Mouse (Mus musculus): ENCODE results near the gene Slc22a2. TPM values are rescaled to one million over a fixed set of nuclear protein-coding genes. Genes with fewer than 3 reads are reported as not detected.

Gene Slc22a2
- polyA plus RNA-seq, 1 experiment, result not detected

DNA sequence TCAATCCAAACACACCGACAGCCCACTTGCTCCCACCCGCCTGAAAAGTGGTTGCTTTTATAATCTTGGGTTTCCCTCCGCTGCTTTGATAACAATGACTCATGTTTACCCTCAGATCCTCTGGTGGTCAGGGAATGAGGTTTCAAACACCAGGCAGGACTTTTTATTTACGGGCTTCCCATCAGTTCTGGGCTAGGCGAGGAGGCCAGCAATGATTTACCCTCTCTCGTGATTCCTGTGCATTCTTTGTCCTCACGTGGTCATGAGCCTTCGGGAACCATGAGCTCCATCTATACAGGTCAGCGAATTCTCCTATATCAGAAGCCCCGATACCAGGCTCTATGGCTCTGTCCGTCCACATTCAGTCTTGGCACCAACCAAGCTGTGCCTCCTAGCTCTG lies 3.0 kb downstream of the Slc22a2 start:
- Histone ChIP-seq H3K4me3 (ENCODE audit: insufficient read depth, low read length) (no peak overlapping the region), H3K4me1 (ENCODE audit: control insufficient read depth, insufficient read depth, low read length) (no peaks in the 10 kb centered on the region), H3K27ac (ENCODE audit: insufficient read depth, low read depth, low read length) (no peak overlapping the region)
- TF ChIP-seq CTCF (IDR thresholded peaks at IDR 0.05; ENCODE audit: low read depth, low read length) (no peak), POLR2A (IDR thresholded peaks at IDR 0.05; ENCODE audit: borderline replicate concordance, low read depth, low read length) (no peak)

DNA sequence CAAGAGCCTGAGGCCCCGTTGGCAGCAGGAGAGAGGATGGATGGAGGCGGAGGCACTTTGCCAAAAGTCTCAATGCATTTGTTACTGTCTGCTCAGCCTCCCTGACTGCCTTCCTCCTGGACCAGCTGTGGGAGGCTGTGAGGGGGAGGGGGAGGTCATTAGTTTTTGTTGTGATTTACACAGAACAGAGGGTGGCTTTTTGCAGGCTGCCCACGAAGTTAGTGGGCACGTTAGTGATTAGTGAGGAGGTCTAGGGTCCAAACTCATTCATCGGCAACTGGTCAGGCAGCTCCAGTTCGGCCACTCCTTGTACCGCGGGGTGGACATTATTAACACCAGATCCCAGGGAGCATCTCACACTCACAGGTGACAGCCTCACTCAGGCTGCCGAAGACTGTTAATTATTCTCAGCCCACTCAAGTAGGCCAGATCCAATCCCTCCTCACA lies 4.9 kb downstream of the Slc22a2 start:
- H3K4me3 ChIP-seq (ENCODE audit: insufficient read depth, low read length), result no peak overlapping the region
- no peak for TF ChIP-seq CTCF (IDR thresholded peaks at IDR 0.05; ENCODE audit: low read depth, low read length)
- TF ChIP-seq POLR2A (IDR thresholded peaks at IDR 0.05; ENCODE audit: borderline replicate concordance, low read depth, low read length), result no peak
- H3K4me1 ChIP-seq (ENCODE audit: control insufficient read depth, insufficient read depth, low read length), result no peaks in the 10 kb centered on the region
- H3K27ac ChIP-seq (ENCODE audit: insufficient read depth, low read depth, low read length), result no peak overlapping the region

DNA sequence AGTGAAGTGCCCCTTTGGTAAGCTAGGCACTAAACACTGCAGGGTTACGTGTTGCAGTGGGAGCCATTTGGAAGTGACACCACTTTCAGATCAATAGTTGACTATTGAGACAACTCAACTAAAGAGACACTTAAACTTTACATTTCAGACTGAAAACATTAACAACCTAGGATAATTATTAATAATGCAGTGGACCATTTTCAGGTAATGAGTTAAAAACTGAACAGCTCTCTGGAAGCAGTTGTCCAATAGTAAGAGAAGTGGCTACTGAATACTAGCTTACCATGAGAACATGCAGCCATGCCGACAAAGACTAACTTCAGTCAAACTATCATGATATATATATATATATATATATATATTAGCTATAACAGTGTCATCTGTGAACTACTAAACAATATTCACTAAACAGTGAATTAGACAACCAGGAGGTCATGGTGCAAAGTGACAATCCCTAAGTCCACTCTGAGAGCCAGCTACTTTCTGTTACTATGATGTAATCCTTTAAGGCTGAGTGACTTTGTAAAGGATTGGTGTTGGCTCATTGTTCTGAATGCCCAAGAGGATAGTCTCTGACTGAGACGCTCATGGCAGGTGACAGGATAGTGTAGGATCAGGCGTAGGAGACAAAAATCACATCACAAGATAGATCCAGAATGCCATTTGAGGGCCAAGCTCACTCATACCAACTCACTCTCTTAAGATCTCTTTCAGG lies 7.1 kb downstream of the Slc22a2 start:
- no peaks in the 10 kb centered on the region for H3K4me1 ChIP-seq (ENCODE audit: control insufficient read depth, insufficient read depth, low read length)
- H3K27ac ChIP-seq (ENCODE audit: insufficient read depth, low read depth, low read length), result no peak overlapping the region
- no peak for TF ChIP-seq CTCF (IDR thresholded peaks at IDR 0.05; ENCODE audit: low read depth, low read length)
- TF ChIP-seq POLR2A (IDR thresholded peaks at IDR 0.05; ENCODE audit: borderline replicate concordance, low read depth, low read length), result no peak
- H3K4me3 ChIP-seq (ENCODE audit: insufficient read depth, low read length), result no peak overlapping the region

DNA sequence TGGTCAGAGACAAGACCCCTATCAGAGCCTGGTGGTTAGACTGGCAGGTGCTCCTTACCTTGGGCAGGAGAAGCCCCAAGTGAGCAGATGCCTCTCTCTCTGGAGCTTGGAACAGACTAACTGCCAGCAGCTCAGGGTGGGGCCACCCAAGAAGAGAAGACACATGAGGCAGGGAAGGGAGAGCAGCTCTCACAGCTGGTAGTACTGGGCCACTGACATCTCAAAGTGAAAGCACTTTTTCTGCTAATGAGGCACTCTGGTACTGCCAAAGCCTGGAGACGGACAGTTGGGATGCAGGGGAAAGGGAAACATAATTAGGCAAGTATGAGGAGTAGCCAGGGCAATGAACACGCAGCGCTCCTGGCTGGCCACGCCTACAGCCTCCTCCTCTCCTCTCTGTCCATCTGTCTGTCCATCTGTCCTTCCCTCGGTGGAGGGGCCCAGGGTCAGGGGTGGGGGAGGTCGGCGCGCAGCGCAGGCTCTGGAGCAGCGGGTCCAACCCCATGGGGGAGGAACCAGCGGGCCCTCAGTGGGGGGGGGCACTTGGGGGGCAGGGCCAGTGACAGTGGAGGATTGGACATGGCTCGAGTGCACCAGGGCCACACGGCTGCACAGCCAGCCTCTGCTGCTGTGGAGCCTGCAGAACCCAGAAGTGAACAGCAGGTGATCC lies 12.0 kb downstream of the Slc22a2 start:
- TF ChIP-seq CTCF (IDR thresholded peaks at IDR 0.05; ENCODE audit: low read depth, low read length), result no peak
- H3K4me1 ChIP-seq (ENCODE audit: control insufficient read depth, insufficient read depth, low read length), result no peaks in the 10 kb centered on the region
- H3K27ac ChIP-seq (ENCODE audit: insufficient read depth, low read depth, low read length), result no peak overlapping the region
- H3K4me3 ChIP-seq (ENCODE audit: insufficient read depth, low read length), result no peak overlapping the region

DNA sequence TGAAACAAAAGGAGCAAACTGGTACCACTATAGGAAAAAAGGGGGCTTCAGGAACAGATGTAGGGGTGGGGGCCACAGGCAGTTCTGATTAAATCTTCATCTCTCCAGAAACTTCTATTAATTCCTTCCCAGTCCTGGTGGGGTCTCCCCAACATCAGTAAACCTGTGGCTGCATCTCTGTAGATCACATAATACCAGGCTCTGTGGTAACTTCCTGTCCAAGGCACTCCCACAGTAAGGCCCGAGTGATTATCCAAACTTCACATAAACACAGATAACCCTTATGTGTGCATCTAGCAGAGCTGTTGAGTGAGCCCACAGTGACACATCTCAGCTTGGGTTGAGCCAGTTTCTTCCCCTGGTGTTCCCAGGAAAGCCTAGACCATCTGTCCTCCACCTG lies 22.7 kb downstream of the Slc22a2 start:
- Histone ChIP-seq H3K4me1 (ENCODE audit: control insufficient read depth, insufficient read depth, low read length) (peaks cover 7% of the 10 kb centered on the region), H3K27ac (ENCODE audit: insufficient read depth, low read depth, low read length) (no peak overlapping the region), H3K4me3 (ENCODE audit: insufficient read depth, low read length) (no peak overlapping the region)
- TF ChIP-seq POLR2A (IDR thresholded peaks at IDR 0.05; ENCODE audit: borderline replicate concordance, low read depth, low read length) (no peak), CTCF (IDR thresholded peaks at IDR 0.05; ENCODE audit: low read depth, low read length) (no peak)

DNA sequence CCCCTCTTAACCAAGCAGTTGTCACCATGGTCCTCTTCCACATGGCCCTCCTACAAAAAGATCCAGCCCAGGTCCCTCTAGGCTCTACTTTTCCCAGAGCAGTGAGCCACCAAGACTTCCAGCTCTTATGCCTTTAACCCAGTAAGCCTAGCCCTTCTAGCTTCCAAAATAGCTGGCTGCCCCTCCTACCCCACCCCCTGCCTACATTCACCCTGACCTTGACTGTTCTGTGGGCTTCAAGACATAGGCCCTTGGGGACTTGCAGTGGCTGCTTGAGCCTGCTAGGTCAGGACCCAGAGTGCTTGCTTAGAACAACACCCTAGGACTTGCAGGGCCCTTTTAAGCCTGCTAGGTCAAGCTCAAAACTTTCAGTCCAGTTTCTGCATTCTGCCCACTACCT lies 23.3 kb downstream of the Slc22a2 start:
- TF ChIP-seq POLR2A (IDR thresholded peaks at IDR 0.05; ENCODE audit: borderline replicate concordance, low read depth, low read length), result no peak
- TF ChIP-seq CTCF (IDR thresholded peaks at IDR 0.05; ENCODE audit: low read depth, low read length), result no peak
- no peak overlapping the region for H3K27ac ChIP-seq (ENCODE audit: insufficient read depth, low read depth, low read length)

DNA sequence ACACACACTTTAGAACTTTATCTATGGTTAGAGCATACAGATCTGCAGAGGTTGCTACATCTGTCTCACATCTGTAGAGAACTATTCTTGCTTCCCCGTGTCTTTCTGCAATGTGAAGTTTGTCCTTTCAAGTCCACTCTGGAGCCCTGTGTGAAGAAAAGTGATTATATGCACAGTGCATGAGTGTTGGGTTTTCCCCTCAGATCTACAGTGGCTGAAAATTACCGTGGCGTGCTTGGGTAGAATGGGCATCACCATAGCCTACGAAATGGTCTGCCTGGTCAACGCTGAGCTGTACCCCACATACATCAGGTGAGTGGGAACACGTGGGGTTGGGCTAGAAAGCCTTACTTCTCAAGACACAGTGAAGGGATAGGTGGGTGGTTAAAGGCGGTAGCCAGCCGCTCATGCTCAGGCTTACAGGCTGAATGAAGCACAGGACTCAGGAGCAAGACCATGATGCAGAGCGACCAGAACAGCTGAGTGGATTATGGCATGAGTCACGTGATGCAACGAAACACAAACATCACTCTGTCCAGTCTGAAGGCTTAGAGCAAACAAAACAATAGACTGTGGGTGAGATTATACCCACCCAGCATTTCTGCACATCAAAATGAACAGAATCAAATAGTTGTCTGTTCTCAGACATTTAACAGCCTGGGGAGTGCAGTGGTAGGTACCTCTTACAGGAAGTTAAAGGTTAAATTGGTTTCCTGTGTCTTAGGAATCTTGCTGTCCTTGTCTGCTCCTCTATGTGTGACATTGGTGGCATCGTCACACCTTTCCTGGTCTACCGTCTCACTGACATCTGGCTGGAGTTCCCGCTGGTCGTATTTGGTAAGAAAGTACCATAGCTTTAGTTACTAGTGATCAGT lies 30.8 kb downstream of the Slc22a2 start:
- no peaks in the 10 kb centered on the region for H3K4me1 ChIP-seq (ENCODE audit: control insufficient read depth, insufficient read depth, low read length)
- TF ChIP-seq CTCF (IDR thresholded peaks at IDR 0.05; ENCODE audit: low read depth, low read length) (no peak), POLR2A (IDR thresholded peaks at IDR 0.05; ENCODE audit: borderline replicate concordance, low read depth, low read length) (no peak)
- H3K27ac ChIP-seq (ENCODE audit: insufficient read depth, low read depth, low read length), result no peak overlapping the region
- H3K4me3 ChIP-seq (ENCODE audit: insufficient read depth, low read length), result no peak overlapping the region

More for the DNA sequence above, 23.3 kb downstream of the Slc22a2 start:
- Histone ChIP-seq H3K4me1 (ENCODE audit: control insufficient read depth, insufficient read depth, low read length) (peaks cover 7% of the 10 kb centered on the region), H3K4me3 (ENCODE audit: insufficient read depth, low read length) (no peak overlapping the region)

DNA sequence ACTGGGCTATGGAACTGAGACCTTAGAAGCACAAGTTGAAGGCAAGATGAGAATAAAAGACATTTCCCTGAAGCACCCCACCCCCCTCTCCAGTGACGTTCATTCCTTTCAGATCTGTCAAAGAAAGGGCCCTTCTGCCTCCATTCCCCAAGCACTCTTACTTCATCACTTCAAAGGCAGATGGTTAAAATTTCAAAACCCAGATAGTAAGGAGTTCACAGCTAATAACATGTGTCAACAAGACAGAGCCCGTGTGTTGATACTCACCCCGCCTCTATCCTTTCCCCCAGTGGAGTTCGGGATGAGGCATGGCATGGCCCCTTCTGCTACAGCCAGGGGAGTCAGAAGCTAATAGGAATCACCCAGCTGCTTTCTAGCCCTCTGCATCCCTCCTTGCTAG lies 31.5 kb downstream of the Slc22a2 start:
- Histone ChIP-seq H3K4me3 (ENCODE audit: insufficient read depth, low read length) (no peak overlapping the region), H3K4me1 (ENCODE audit: control insufficient read depth, insufficient read depth, low read length) (no peaks in the 10 kb centered on the region), H3K27ac (ENCODE audit: insufficient read depth, low read depth, low read length) (no peak overlapping the region)
- TF ChIP-seq CTCF (IDR thresholded peaks at IDR 0.05; ENCODE audit: low read depth, low read length), result no peak
- TF ChIP-seq POLR2A (IDR thresholded peaks at IDR 0.05; ENCODE audit: borderline replicate concordance, low read depth, low read length), result no peak

DNA sequence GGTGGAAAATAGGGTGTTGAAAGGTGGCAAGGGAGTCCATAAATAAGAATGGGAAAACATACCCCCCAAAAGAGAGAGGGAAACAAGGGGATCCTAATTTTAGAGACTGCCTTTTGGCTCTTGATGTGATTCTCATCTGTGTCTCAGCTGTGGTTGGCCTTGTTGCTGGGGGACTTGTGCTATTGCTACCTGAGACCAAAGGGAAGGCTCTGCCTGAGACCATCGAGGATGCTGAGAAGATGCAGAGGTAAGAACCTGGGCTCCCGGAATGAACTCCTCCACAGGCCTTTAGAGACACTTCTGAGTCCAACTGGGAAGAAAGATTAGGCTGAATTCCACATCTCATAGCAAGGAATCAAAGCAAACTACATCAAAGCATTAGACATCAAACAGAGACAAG lies 35.7 kb downstream of the Slc22a2 start:
- no peak overlapping the region for H3K4me3 ChIP-seq (ENCODE audit: insufficient read depth, low read length)
- TF ChIP-seq POLR2A (IDR thresholded peaks at IDR 0.05; ENCODE audit: borderline replicate concordance, low read depth, low read length), result no peak
- no peak for TF ChIP-seq CTCF (IDR thresholded peaks at IDR 0.05; ENCODE audit: low read depth, low read length)
- no peaks in the 10 kb centered on the region for H3K4me1 ChIP-seq (ENCODE audit: control insufficient read depth, insufficient read depth, low read length)
- no peak overlapping the region for H3K27ac ChIP-seq (ENCODE audit: insufficient read depth, low read depth, low read length)

DNA sequence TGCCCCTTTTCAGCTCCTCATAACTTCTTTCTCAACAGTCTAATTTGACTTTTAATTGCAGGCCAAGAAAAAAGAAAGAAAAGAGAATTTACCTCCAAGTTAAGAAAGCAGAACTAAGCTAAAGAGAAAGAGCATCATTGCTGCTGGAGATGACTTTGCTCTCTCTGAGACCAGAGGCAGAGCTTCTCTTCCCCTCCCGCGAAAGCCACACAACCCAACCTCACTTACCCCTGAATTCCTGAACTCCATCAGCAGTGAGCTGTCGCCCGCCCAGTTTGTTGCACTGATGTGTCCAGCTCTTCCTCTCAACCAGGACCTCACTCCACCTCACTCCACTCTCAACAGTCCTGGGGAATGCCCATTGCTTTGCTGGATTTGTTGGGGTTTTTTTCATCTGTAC lies 44.1 kb downstream of the Slc22a2 start:
- Histone ChIP-seq H3K4me1 (ENCODE audit: control insufficient read depth, insufficient read depth, low read length) (no peaks in the 10 kb centered on the region), H3K4me3 (ENCODE audit: insufficient read depth, low read length) (no peak overlapping the region), H3K27ac (ENCODE audit: insufficient read depth, low read depth, low read length) (no peak overlapping the region)
- TF ChIP-seq CTCF (IDR thresholded peaks at IDR 0.05; ENCODE audit: low read depth, low read length), result no peak
- TF ChIP-seq POLR2A (IDR thresholded peaks at IDR 0.05; ENCODE audit: borderline replicate concordance, low read depth, low read length), result no peak

All from bone marrow macrophage, adult 2 months (primary cell).